Mouse (Mus musculus) hindbrain, embryonic 15.5 days (tissue): ENCODE measurements around the gene Hivep3. TPM values are rescaled to one million over a fixed set of nuclear protein-coding genes. Genes with fewer than 3 reads are reported as not detected.

Experiments
- ATAC-seq: fragments of 200-750 bp; cut with Nextera tagmentation; 2 replicates; pipeline ENCODE4 v1.8.0; 2017; ENCODE audit warnings: low read depth, moderate number of reproducible peaks, moderate TSS enrichment; ENCODE audit not compliant: low FRiP score
- H3K27ac ChIP-seq: fragments of 300-500 bp; sonication (generic); replicated peaks from 2 replicates; pipeline ENCODE4 v1.5.1; 2015; ENCODE audit warnings: mild to moderate bottlenecking, inconsistent platforms
- H3K27me3 ChIP-seq: fragments of 300-500 bp; sonication (generic); 2 replicates; pipeline ENCODE4 v1.6.1; 2015; ENCODE audit warnings: control low read depth, inconsistent platforms
- H3K36me3 ChIP-seq: fragments of 300-500 bp; sonication (generic); 2 replicates; pipeline ENCODE4 v1.6.1; 2015; ENCODE audit warnings: control low read depth, inconsistent platforms
- H3K4me1 ChIP-seq: fragments of 300-500 bp; sonication (generic); replicated peaks from 2 replicates; pipeline ENCODE4 v1.6.1; 2015; ENCODE audit warnings: control low read depth, inconsistent platforms
- H3K4me2 ChIP-seq: fragments of 300-500 bp; sonication (generic); 2 replicates; pipeline ENCODE4 v1.6.1; 2015; ENCODE audit warnings: moderate library complexity, mild to moderate bottlenecking, inconsistent platforms
- H3K4me3 ChIP-seq: fragments of 300-500 bp; sonication (generic); 2 replicates; pipeline ENCODE4 v1.5.1; 2015; ENCODE audit warnings: mild to moderate bottlenecking, inconsistent platforms
- H3K9ac ChIP-seq: fragments of 300-500 bp; sonication (generic); 2 replicates; pipeline ENCODE4 v1.6.1; 2015; ENCODE audit warnings: inconsistent platforms
- H3K9me3 ChIP-seq: fragments of 300-500 bp; sonication (generic); 2 replicates; pipeline ENCODE4 v1.6.1; 2016; ENCODE audit warnings: control low read depth, inconsistent platforms
- WGBS: fragments of 180-500 bp; shearing (Covaris S2); methylation state at CpG from one replicate; pipeline ENCODE4 v1.1.7; 2015; 5-methylcytosine and 5-hydroxymethylcytosine counted together
- polyA plus RNA-seq: library from polyadenylated mRNA; unstranded; fragments of >200 nt; fragmentation: Nextera tagmentation; extraction: Ambion mirVana; gene quantifications from 2 replicates; pipeline ENCODE4 v1.2.1, GENCODE M21; 2015

Gene Hivep3
- polyA plus RNA-seq, 1 experiment from 2014 or later, result 16.5 TPM

- 81% methylated on average over 2 of the region's 2 CpGs for WGBS
- ATAC-seq, result no peak
- no peaks in the 10 kb centered on the region for H3K27me3 ChIP-seq
- no peaks in the 10 kb centered on the region for H3K4me1 ChIP-seq
- no peak overlapping the region for H3K4me3 ChIP-seq
- no peaks in the 10 kb centered on the region for H3K9me3 ChIP-seq
- no peak overlapping the region for H3K4me2 ChIP-seq
- no peak overlapping the region for H3K27ac ChIP-seq
- H3K9ac ChIP-seq, result no peak overlapping the region
- no peaks in the 10 kb centered on the region for H3K36me3 ChIP-seq
Measured at GRCm38 (mm10) chr4:119762171-119762570, 28.6 kb downstream of the Hivep3 start.

- Histone ChIP-seq H3K4me1 (no peaks in the 10 kb centered on the region), H3K27ac (no peak overlapping the region), H3K9me3 (no peaks in the 10 kb centered on the region), H3K9ac (no peak overlapping the region), H3K27me3 (no peaks in the 10 kb centered on the region), H3K4me2 (no peak overlapping the region), H3K36me3 (no peaks in the 10 kb centered on the region), H3K4me3 (no peak overlapping the region)
- 81% methylated on average over 3 of the region's 3 CpGs for WGBS
- ATAC-seq, result no peak
Measured at GRCm38 (mm10) chr4:119768046-119768445, 34.5 kb downstream of the Hivep3 start.

- Histone ChIP-seq H3K4me2 (no peak overlapping the region), H3K27me3 (no peaks in the 10 kb centered on the region), H3K9ac (no peak overlapping the region), H3K4me1 (0 out of 2 replicates have a peak, but pooled peaks cover 3% of the 10 kb centered on the region), H3K36me3 (no peaks in the 10 kb centered on the region), H3K27ac (no peak overlapping the region), H3K4me3 (no peak overlapping the region), H3K9me3 (no peaks in the 10 kb centered on the region)
- 76% methylated on average over 3 of the region's 3 CpGs for WGBS
- no peak for ATAC-seq
Measured at GRCm38 (mm10) chr4:119775913-119776312, 42.3 kb downstream of the Hivep3 start.

- Histone ChIP-seq H3K36me3 (no peaks in the 10 kb centered on the region), H3K27me3 (no peaks in the 10 kb centered on the region), H3K4me2 (no peak overlapping the region), H3K4me3 (no peak overlapping the region), H3K4me1 (0 out of 2 replicates have a peak, but pooled peaks cover 3% of the 10 kb centered on the region), H3K9me3 (no peaks in the 10 kb centered on the region), H3K9ac (no peak overlapping the region), H3K27ac (no peak overlapping the region)
- no peak for ATAC-seq
- 93% methylated on average over 3 of the region's 3 CpGs for WGBS
Measured at GRCm38 (mm10) chr4:119777146-119777545, 43.6 kb downstream of the Hivep3 start.

GRCm38 (mm10) chr4:119779561-119780400 is 46.2 kb downstream of the Hivep3 start:
- Histone ChIP-seq H3K9ac (no peak overlapping the region), H3K27me3 (no peaks in the 10 kb centered on the region), H3K36me3 (no peaks in the 10 kb centered on the region), H3K4me3 (no peak overlapping the region), H3K4me2 (no peak overlapping the region), H3K27ac (no peak overlapping the region), H3K4me1 (0 out of 2 replicates have a peak, but pooled peaks cover 3% of the 10 kb centered on the region), H3K9me3 (no peaks in the 10 kb centered on the region)
- no peak for ATAC-seq
- WGBS, result 62% methylated on average over 5 of the region's 5 CpGs

GRCm38 (mm10) chr4:119780881-119781280 is 47.3 kb downstream of the Hivep3 start:
- no peak overlapping the region for H3K27ac ChIP-seq
- whole genome bisulfite sequencing, result 85% methylated on average over 6 of the region's 6 CpGs
- 0 out of 2 replicates have a peak, but pooled peaks cover 3% of the 10 kb centered on the region for H3K4me1 ChIP-seq
- H3K9ac ChIP-seq, result no peak overlapping the region
- no peaks in the 10 kb centered on the region for H3K27me3 ChIP-seq
- no peak overlapping the region for H3K4me3 ChIP-seq
- H3K4me2 ChIP-seq, result no peak overlapping the region
- ATAC-seq, result no peak
- H3K36me3 ChIP-seq, result no peaks in the 10 kb centered on the region
- H3K9me3 ChIP-seq, result no peaks in the 10 kb centered on the region

- Histone ChIP-seq H3K4me1 (no peaks in the 10 kb centered on the region), H3K27me3 (no peaks in the 10 kb centered on the region), H3K4me3 (no peak overlapping the region), H3K4me2 (no peak overlapping the region), H3K9ac (no peak overlapping the region), H3K36me3 (no peaks in the 10 kb centered on the region), H3K27ac (no peak overlapping the region), H3K9me3 (no peaks in the 10 kb centered on the region)
- ATAC-seq, result no peak
- 90% methylated on average over 3 of the region's 3 CpGs for WGBS
Measured at GRCm38 (mm10) chr4:119784959-119785358, 51.4 kb downstream of the Hivep3 start.

- Histone ChIP-seq H3K9me3 (no peaks in the 10 kb centered on the region), H3K27ac (no peak overlapping the region), H3K4me3 (no peak overlapping the region), H3K27me3 (no peaks in the 10 kb centered on the region), H3K36me3 (no peaks in the 10 kb centered on the region), H3K9ac (no peak overlapping the region), H3K4me2 (no peak overlapping the region), H3K4me1 (no peaks in the 10 kb centered on the region)
- ATAC-seq, result no peak
- 88% methylated on average over 2 of the region's 2 CpGs for WGBS
Measured at GRCm38 (mm10) chr4:119786307-119786706, 52.7 kb downstream of the Hivep3 start.

GRCm38 (mm10) chr4:119786721-119787120 is 53.1 kb downstream of the Hivep3 start:
- WGBS, result 83% methylated on average over 1 of the region's 2 CpGs
- Histone ChIP-seq H3K4me1 (no peaks in the 10 kb centered on the region), H3K27ac (no peak overlapping the region), H3K9ac (no peak overlapping the region), H3K36me3 (no peaks in the 10 kb centered on the region), H3K4me3 (no peak overlapping the region), H3K27me3 (no peaks in the 10 kb centered on the region), H3K4me2 (no peak overlapping the region), H3K9me3 (no peaks in the 10 kb centered on the region)
- no peak for ATAC-seq

- Histone ChIP-seq H3K4me3 (no peak overlapping the region), H3K27ac (no peak overlapping the region), H3K27me3 (no peaks in the 10 kb centered on the region), H3K9me3 (no peaks in the 10 kb centered on the region), H3K4me1 (no peaks in the 10 kb centered on the region), H3K36me3 (no peaks in the 10 kb centered on the region), H3K4me2 (no peak overlapping the region), H3K9ac (no peak overlapping the region)
- ATAC-seq, result no peak
- 92% methylated on average over 6 of the region's 6 CpGs for WGBS
Measured at GRCm38 (mm10) chr4:119788746-119789145, 55.2 kb downstream of the Hivep3 start.

- ATAC-seq, result no peak
- 75% methylated on average over 9 of the region's 9 CpGs for WGBS
- H3K4me1 ChIP-seq, result no peaks in the 10 kb centered on the region
- H3K4me3 ChIP-seq, result no peak overlapping the region
- H3K9ac ChIP-seq, result no peak overlapping the region
- no peaks in the 10 kb centered on the region for H3K27me3 ChIP-seq
- H3K4me2 ChIP-seq, result no peak overlapping the region
- no peak overlapping the region for H3K27ac ChIP-seq
- no peaks in the 10 kb centered on the region for H3K36me3 ChIP-seq
- H3K9me3 ChIP-seq, result no peaks in the 10 kb centered on the region
Measured at GRCm38 (mm10) chr4:119789495-119790148, 56.0 kb downstream of the Hivep3 start.

- no peak overlapping the region for H3K4me2 ChIP-seq
- no peaks in the 10 kb centered on the region for H3K4me1 ChIP-seq
- H3K4me3 ChIP-seq, result no peak overlapping the region
- no peak overlapping the region for H3K27ac ChIP-seq
- H3K9ac ChIP-seq, result no peak overlapping the region
- H3K9me3 ChIP-seq, result no peaks in the 10 kb centered on the region
- WGBS, result 81% methylated on average over 3 of the region's 3 CpGs
- no peaks in the 10 kb centered on the region for H3K27me3 ChIP-seq
- no peak for ATAC-seq
- no peaks in the 10 kb centered on the region for H3K36me3 ChIP-seq
Measured at GRCm38 (mm10) chr4:119798891-119799290, 65.3 kb downstream of the Hivep3 start.
